Mouse (Mus musculus) forebrain, embryonic 14.5 days (tissue): ENCODE measurements at regions not wholly inside any gene's neighbourhood (a gene's known extent, or its start where the extent isn't known, plus 50 kb on each side); places are given as distances from the start of the nearest gene placed in this dataset.

Experiments
- ATAC-seq: fragments of 200-750 bp; cut with Nextera tagmentation; 2 replicates; pipeline ENCODE4 v1.8.0; 2017; ENCODE audit warnings: mild to moderate bottlenecking, moderate library complexity
- DNase-seq: peaks from one replicate; pipeline ENCODE4 v3.0.0-alpha.2; 2015; ENCODE audit warnings: low spot score
- H3K27ac ChIP-seq: fragments of 300-500 bp; sonication (generic); 2 replicates; pipeline ENCODE4 v1.5.1; 2014; ENCODE audit warnings: low read depth, mild to moderate bottlenecking, control low read depth, low read length, moderate library complexity
- H3K27me3 ChIP-seq: fragments of 300-500 bp; sonication (generic); replicated peaks from 2 replicates; pipeline ENCODE4 v1.6.1; 2014; ENCODE audit warnings: low read length, control low read depth, mixed read lengths; ENCODE audit not compliant: control insufficient read depth, insufficient read depth
- H3K36me3 ChIP-seq: fragments of 300-500 bp; sonication (generic); 2 replicates; pipeline ENCODE4 v1.6.1; 2014; ENCODE audit warnings: low read length, control low read depth; ENCODE audit not compliant: control insufficient read depth, insufficient read depth
- H3K4me1 ChIP-seq: fragments of 300-500 bp; sonication (generic); 2 replicates; pipeline ENCODE4 v1.6.1; 2014; ENCODE audit warnings: antibody characterized with exemption, low read length, control low read depth; ENCODE audit not compliant: control insufficient read depth, insufficient read depth
- H3K4me2 ChIP-seq: fragments of 300-500 bp; sonication (generic); 2 replicates; pipeline ENCODE4 v1.6.1; 2014; ENCODE audit warnings: mild to moderate bottlenecking, control low read depth, low read length
- H3K4me3 ChIP-seq: fragments of 300-500 bp; sonication (generic); 2 replicates; pipeline ENCODE4 v1.5.1; 2014; ENCODE audit warnings: low read depth, low read length, control low read depth
- H3K9ac ChIP-seq: fragments of 300-500 bp; sonication (generic); 2 replicates; pipeline ENCODE4 v1.6.1; 2014; ENCODE audit warnings: mild to moderate bottlenecking, low read length, control low read depth, moderate library complexity
- H3K9me3 ChIP-seq: fragments of 300-500 bp; sonication (generic); replicated peaks from 2 replicates; pipeline ENCODE4 v1.6.1; 2016; ENCODE audit warnings: low read length, control low read depth, mixed read lengths; ENCODE audit not compliant: control insufficient read depth
- WGBS: fragments of 180-500 bp; shearing (Covaris S2); extraction: QIAGEN DNeasy Blood & Tissue Kit; methylation state at CpG from one replicate; pipeline ENCODE4 v1.1.7; 2014; 5-methylcytosine and 5-hydroxymethylcytosine counted together

DNA sequence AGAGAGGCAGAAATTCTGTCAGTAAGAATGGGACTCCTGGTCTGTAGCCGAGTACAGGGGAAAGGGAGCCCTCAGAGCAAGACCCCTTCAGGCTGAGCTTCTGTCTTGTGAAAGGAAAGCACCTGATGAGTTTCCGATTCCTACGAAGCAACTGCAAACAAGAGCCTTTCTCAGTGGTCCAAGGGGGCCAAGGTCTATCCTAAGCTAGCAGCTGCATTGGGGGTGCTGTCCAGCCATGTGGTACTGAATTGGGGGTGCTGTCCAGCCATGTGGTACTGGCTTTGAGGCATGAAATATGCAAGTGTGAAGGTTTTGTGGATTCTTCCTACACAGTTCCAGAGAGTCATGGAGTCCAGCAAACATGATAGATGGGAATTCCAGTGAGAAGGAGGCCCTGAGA, 202.7 kb upstream of the Glra1 start:
- H3K4me3 ChIP-seq = no peak overlapping the region
- no peak overlapping the region for H3K9ac ChIP-seq
- no peak overlapping the region for H3K4me2 ChIP-seq
- H3K36me3 ChIP-seq = no peaks in the 10 kb centered on the region
- no peak for ATAC-seq
- H3K9me3 ChIP-seq = no peaks in the 10 kb centered on the region
- no peaks in the 10 kb centered on the region for H3K4me1 ChIP-seq
- no peak for DNase-seq
- H3K27me3 ChIP-seq = no peaks in the 10 kb centered on the region
- H3K27ac ChIP-seq = no peak overlapping the region
- WGBS = 84% methylated on average over 3 of the region's 3 CpGs

- ATAC-seq = peak; percentile 58
- no peak overlapping the region for H3K4me2 ChIP-seq
Measured at GRCm38 (mm10) chr11:55791195-55791865, 183.3 kb upstream of the Glra1 start.

GRCm38 (mm10) chr11:55789638-55790037, 181.6 kb upstream of the Glra1 start:
- Histone ChIP-seq H3K27me3 (no peaks in the 10 kb centered on the region), H3K27ac (no peak overlapping the region), H3K4me2 (no peak overlapping the region), H3K4me3 (no peak overlapping the region), H3K9ac (no peak overlapping the region), H3K36me3 (no peaks in the 10 kb centered on the region), H3K4me1 (no peaks in the 10 kb centered on the region; the same call in 1 of the 2 replicates), H3K9me3 (0 out of 2 replicates have a peak, but pooled peaks cover under 1% of the 10 kb centered on the region)
- ATAC-seq = no peak
- peak; percentile 60 for DNase-seq
- WGBS = 83% methylated on average over 3 of the region's 3 CpGs

More at GRCm38 (mm10) chr11:55791195-55791865, 183.3 kb upstream of the Glra1 start:
- Histone ChIP-seq H3K27ac (no peak overlapping the region), H3K27me3 (no peaks in the 10 kb centered on the region), H3K36me3 (no peaks in the 10 kb centered on the region), H3K9me3 (0 out of 2 replicates have a peak, but pooled peaks cover 3% of the 10 kb centered on the region), H3K4me3 (no peak overlapping the region), H3K4me1 (no peaks in the 10 kb centered on the region; the same call in 1 of the 2 replicates), H3K9ac (no peak overlapping the region)
- WGBS = 17% methylated on average over 8 of the region's 8 CpGs
- peak; percentile 55 for DNase-seq

- Histone ChIP-seq H3K9ac (no peak overlapping the region), H3K27ac (no peak overlapping the region), H3K4me3 (no peak overlapping the region), H3K36me3 (no peaks in the 10 kb centered on the region), H3K27me3 (no peaks in the 10 kb centered on the region), H3K9me3 (no peaks in the 10 kb centered on the region), H3K4me2 (no peak overlapping the region), H3K4me1 (no peaks in the 10 kb centered on the region)
- WGBS = 78% methylated on average over 3 of the region's 3 CpGs
- DNase-seq (no peak), ATAC-seq (no peak)
Measured at GRCm38 (mm10) chr11:55781044-55781443, 173.0 kb upstream of the Glra1 start.

GRCm38 (mm10) chr11:55780011-55780410, 172.0 kb upstream of the Glra1 start:
- ATAC-seq (no peak), DNase-seq (no peak)
- H3K9me3 ChIP-seq = no peaks in the 10 kb centered on the region
- WGBS = 78% methylated on average over 2 of the region's 2 CpGs
- no peaks in the 10 kb centered on the region for H3K27me3 ChIP-seq
- H3K27ac ChIP-seq = no peak overlapping the region
- H3K4me3 ChIP-seq = no peak overlapping the region
- no peak overlapping the region for H3K4me2 ChIP-seq
- no peak overlapping the region for H3K9ac ChIP-seq
- H3K36me3 ChIP-seq = no peaks in the 10 kb centered on the region
- H3K4me1 ChIP-seq = no peaks in the 10 kb centered on the region

DNA sequence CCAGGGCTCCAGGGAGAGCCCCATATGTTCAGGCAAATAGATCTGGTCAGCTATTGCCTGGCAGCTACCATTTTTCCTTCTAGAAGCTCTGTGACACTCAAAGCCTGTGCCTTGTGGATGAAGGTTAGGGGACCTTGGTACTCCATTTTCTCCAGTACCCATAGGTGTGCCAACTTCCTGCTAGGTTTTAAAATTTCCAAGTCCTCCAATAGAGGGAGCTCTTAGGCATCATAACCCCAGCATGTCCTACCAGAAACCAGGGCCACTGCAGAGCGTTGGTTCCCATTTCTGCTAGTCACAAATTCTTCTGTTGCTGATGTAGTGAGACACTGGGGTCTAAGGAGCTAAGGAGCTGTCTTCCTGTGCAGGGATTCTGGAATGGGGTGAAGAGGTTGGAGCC, 165.3 kb upstream of the Glra1 start:
- WGBS = 71% methylated on average over 1 of the region's 1 CpGs
- no peak for DNase-seq

DNA sequence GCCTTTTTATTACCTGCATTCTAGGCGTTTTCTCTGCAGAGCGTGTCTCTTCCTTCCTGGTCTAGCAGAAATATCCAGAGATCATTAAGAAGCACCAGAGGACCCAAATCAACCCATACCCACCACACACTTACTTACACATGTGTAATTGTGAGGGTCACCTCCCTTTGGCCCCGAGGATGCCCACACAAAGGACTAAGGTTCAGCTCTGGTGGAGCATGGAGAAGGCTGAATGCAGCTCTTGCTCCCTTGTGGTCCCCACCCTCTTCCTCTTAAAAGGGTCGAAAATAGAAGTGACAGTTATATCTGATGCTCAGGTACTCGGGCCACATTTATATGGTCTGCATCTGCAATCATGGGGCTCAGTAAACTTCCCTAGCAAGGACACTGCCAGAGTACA, 164.5 kb upstream of the Glra1 start:
- no peaks in the 10 kb centered on the region for H3K9me3 ChIP-seq
- ATAC-seq (no peak), DNase-seq (no peak)
- 75% methylated on average over 5 of the region's 5 CpGs for WGBS
- H3K4me3 ChIP-seq = no peak overlapping the region
- no peaks in the 10 kb centered on the region for H3K27me3 ChIP-seq
- H3K9ac ChIP-seq = no peak overlapping the region
- H3K4me2 ChIP-seq = no peak overlapping the region
- H3K4me1 ChIP-seq = no peaks in the 10 kb centered on the region
- no peaks in the 10 kb centered on the region for H3K36me3 ChIP-seq
- no peak overlapping the region for H3K27ac ChIP-seq

More for the DNA sequence above, 165.3 kb upstream of the Glra1 start:
- no peak overlapping the region for H3K27ac ChIP-seq
- ATAC-seq = no peak
- no peaks in the 10 kb centered on the region for H3K9me3 ChIP-seq
- no peaks in the 10 kb centered on the region for H3K27me3 ChIP-seq
- H3K36me3 ChIP-seq = no peaks in the 10 kb centered on the region
- H3K4me2 ChIP-seq = no peak overlapping the region
- no peak overlapping the region for H3K9ac ChIP-seq
- H3K4me1 ChIP-seq = no peaks in the 10 kb centered on the region
- no peak overlapping the region for H3K4me3 ChIP-seq

GRCm38 (mm10) chr11:55772107-55772506, 164.1 kb upstream of the Glra1 start:
- H3K4me3 ChIP-seq = no peak overlapping the region
- no peak for ATAC-seq
- no peaks in the 10 kb centered on the region for H3K36me3 ChIP-seq
- H3K9me3 ChIP-seq = no peaks in the 10 kb centered on the region
- H3K4me2 ChIP-seq = no peak overlapping the region
- DNase-seq = no peak
- no peak overlapping the region for H3K9ac ChIP-seq
- WGBS = 84% methylated on average over 13 of the region's 13 CpGs
- no peak overlapping the region for H3K27ac ChIP-seq
- H3K4me1 ChIP-seq = no peaks in the 10 kb centered on the region
- no peaks in the 10 kb centered on the region for H3K27me3 ChIP-seq

DNA sequence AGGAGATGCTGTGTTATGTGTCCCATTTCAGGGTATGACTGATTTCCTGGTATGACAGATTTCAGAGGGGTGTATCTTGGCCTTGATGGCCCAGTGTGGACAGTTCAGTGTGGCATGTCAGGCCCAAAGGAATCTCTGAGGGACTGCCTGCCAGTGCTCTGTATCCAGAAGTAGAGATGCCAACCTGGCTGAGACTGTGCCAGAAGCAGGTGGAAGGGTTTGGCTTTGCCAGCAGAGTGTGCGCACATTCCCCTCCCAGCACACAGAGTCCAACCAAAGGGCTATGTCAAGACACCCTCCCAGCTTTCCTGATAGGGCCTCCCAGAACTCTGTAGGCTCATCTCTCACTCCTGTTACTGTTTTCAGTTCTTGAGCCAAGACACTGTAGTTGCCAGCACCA, 156.8 kb upstream of the Glra1 start:
- Histone ChIP-seq H3K4me3 (no peak overlapping the region), H3K36me3 (no peaks in the 10 kb centered on the region), H3K27ac (no peak overlapping the region), H3K9ac (no peak overlapping the region), H3K27me3 (no peaks in the 10 kb centered on the region), H3K4me2 (no peak overlapping the region), H3K4me1 (no peaks in the 10 kb centered on the region), H3K9me3 (no peaks in the 10 kb centered on the region)
- DNase-seq = no peak
- 95% methylated on average over 1 of the region's 1 CpGs for WGBS
- no peak for ATAC-seq
